Comparison of ENCODE assay signal across 14 mouse cellular contexts in genomic region chr17:5205163-5205581, GRCm38 (mm10).
DNase-seq lines count a peak whose midpoint lies in the region; ATAC-seq and TF ChIP-seq lines count a peak whose summit lies in the region.
"Had no signal": no experiment of that assay in that cellular context is flagged by ENCODE, and none has a peak within 500 bp of the region (broad histone marks: within the 10 kb centered on the region; RNA-seq: fewer than 3 reads in every experiment).

No protein-coding gene starts in this region.

- no peaks in the 10 kb centered on the region; the same call in 1 of the 2 replicates for H3K4me1 ChIP-seq in kidney, postnatal 0 days (replicated peaks; ENCODE audit: insufficient read depth, low read length)
- H3K4me1 ChIP-seq in kidney, embryonic 14.5 days (ENCODE audit: control insufficient read depth, insufficient read depth, low read length) = peaks cover 6% of the 10 kb centered on the region; the same call in 1 of the 2 replicates
- H3K4me1 ChIP-seq in intestine, embryonic 16.5 days (ENCODE audit: control insufficient read depth, insufficient read depth, low read length) = peaks cover 33% of the 10 kb centered on the region

- TF ChIP-seq CTCF in kidney, postnatal 0 days (IDR thresholded peaks at IDR 0.05; ENCODE audit: low read depth) = peak; percentile 51

- no peak overlapping the region for H3K4me3 ChIP-seq in kidney, postnatal 0 days (replicated peaks; ENCODE audit: low read depth, low read length)
- H3K4me3 ChIP-seq in kidney, embryonic 14.5 days (ENCODE audit: low read length) = no peak overlapping the region
- H3K4me3 ChIP-seq in intestine, embryonic 16.5 days (ENCODE audit: low read length) = no peak overlapping the region
- H3K4me3 ChIP-seq: embryonic facial prominence, embryonic 15.5 days; heart, embryonic 13.5 days; liver, embryonic 15.5 days had no signal

- no peak for ATAC-seq in cerebellum, adult (ENCODE audit: insufficient number of reproducible peaks, low FRiP score, low TSS enrichment)
- ATAC-seq in kidney, postnatal 0 days (replicated peaks; ENCODE audit: low FRiP score, low read depth) = no peak
- ATAC-seq in kidney, embryonic 14.5 days (ENCODE audit: low FRiP score, low TSS enrichment) = no peak
- ATAC-seq in intestine, embryonic 16.5 days = 0 out of 2 replicates have a peak, but pooled peaks have one; percentile 23
- ATAC-seq in erythroid progenitor cell, adult 5-6 weeks (replicated peaks; ENCODE audit: low FRiP score, poor library complexity, severe bottlenecking) = no peak
- ATAC-seq: hindbrain, embryonic 16.5 days had no signal

- H3K4me2 ChIP-seq in kidney, postnatal 0 days (ENCODE audit: low read length) = no peak overlapping the region
- H3K4me2 ChIP-seq in kidney, embryonic 14.5 days (replicated peaks; ENCODE audit: low read depth, low read length) = no peak overlapping the region
- no peak overlapping the region for H3K4me2 ChIP-seq in intestine, embryonic 16.5 days (ENCODE audit: low read depth, low read length)
- H3K4me2 ChIP-seq: embryonic facial prominence, embryonic 15.5 days; heart, embryonic 13.5 days; liver, embryonic 15.5 days had no signal

- H3K36me3 ChIP-seq in kidney, postnatal 0 days (ENCODE audit: insufficient read depth, low read length) = no peaks in the 10 kb centered on the region
- H3K36me3 ChIP-seq in kidney, embryonic 14.5 days (ENCODE audit: control insufficient read depth, insufficient read depth, low read length) = no peaks in the 10 kb centered on the region
- no peaks in the 10 kb centered on the region for H3K36me3 ChIP-seq in intestine, embryonic 16.5 days (ENCODE audit: control insufficient read depth, insufficient read depth, low read length)
- H3K36me3 ChIP-seq: embryonic facial prominence, embryonic 15.5 days; heart, embryonic 13.5 days; liver, embryonic 15.5 days had no signal

- peak; percentile 75 to 81 for DNase-seq in cerebellum, postnatal 10 days
- peak; percentile 51 for DNase-seq in kidney, postnatal 0 days (ENCODE audit: low spot score)
- DNase-seq in NIH3T3 (ENCODE audit: low read depth) = peak; percentile 32
- DNase-seq in urinary bladder, postnatal 14 days (ENCODE audit: low spot score) = no peak
- DNase-seq: left cerebral cortex, postnatal 4 days; thymus, postnatal 36 days had no signal

- no peak overlapping the region for H3K9ac ChIP-seq in kidney, postnatal 0 days (ENCODE audit: low read depth, low read length)
- no peak overlapping the region for H3K9ac ChIP-seq in kidney, embryonic 14.5 days (ENCODE audit: low read depth, low read length)
- no peak overlapping the region for H3K9ac ChIP-seq in intestine, embryonic 16.5 days (ENCODE audit: low read depth, low read length)
- H3K9ac ChIP-seq: embryonic facial prominence, embryonic 15.5 days; heart, embryonic 13.5 days; liver, embryonic 15.5 days had no signal

- H3K27me3 ChIP-seq in kidney, postnatal 0 days (ENCODE audit: insufficient read depth, low read length) = no peaks in the 10 kb centered on the region
- no peaks in the 10 kb centered on the region for H3K27me3 ChIP-seq in kidney, embryonic 14.5 days (ENCODE audit: control insufficient read depth, insufficient read depth, low read length)
- no peaks in the 10 kb centered on the region for H3K27me3 ChIP-seq in intestine, embryonic 16.5 days (replicated peaks; ENCODE audit: control insufficient read depth, insufficient read depth, low read length)
- H3K27me3 ChIP-seq: embryonic facial prominence, embryonic 15.5 days; heart, embryonic 13.5 days; liver, embryonic 15.5 days had no signal

- 46% methylated on average over 7 of the region's 7 CpGs for WGBS in kidney, postnatal 0 days
- WGBS in kidney, embryonic 14.5 days = 64% methylated on average over 7 of the region's 7 CpGs
- 41% methylated on average over 7 of the region's 7 CpGs for WGBS in intestine, embryonic 16.5 days

- no peak overlapping the region for H3K27ac ChIP-seq in kidney, postnatal 0 days
- H3K27ac ChIP-seq in kidney, embryonic 14.5 days (ENCODE audit: low read depth, low read length) = no peak overlapping the region
- H3K27ac ChIP-seq in intestine, embryonic 16.5 days (ENCODE audit: low read length) = no peak overlapping the region
- H3K27ac ChIP-seq: embryonic facial prominence, embryonic 15.5 days; heart, embryonic 13.5 days had no signal

- no peaks in the 10 kb centered on the region for H3K9me3 ChIP-seq in kidney, postnatal 0 days (replicated peaks; ENCODE audit: low read length)
- H3K9me3 ChIP-seq in kidney, embryonic 14.5 days (ENCODE audit: control insufficient read depth, low read length) = no peaks in the 10 kb centered on the region
- no peaks in the 10 kb centered on the region for H3K9me3 ChIP-seq in intestine, embryonic 16.5 days (ENCODE audit: control insufficient read depth, low read length)
- H3K9me3 ChIP-seq: embryonic facial prominence, embryonic 15.5 days; heart, embryonic 13.5 days; liver, embryonic 15.5 days had no signal
